Mouse (Mus musculus): ENCODE results near the gene Npm3. TPM values are rescaled to one million over a fixed set of nuclear protein-coding genes. Genes with fewer than 3 reads are reported as not detected.

Gene Npm3
- polyA plus RNA-seq (2014; fragmentation: Illumina TruSeq; extraction: RNeasy Lipid Tissue Mini Kit (QIAGEN cat#74804); ENCODE audit: low read depth, low replicate concordance) = 18.1 TPM

DNA sequence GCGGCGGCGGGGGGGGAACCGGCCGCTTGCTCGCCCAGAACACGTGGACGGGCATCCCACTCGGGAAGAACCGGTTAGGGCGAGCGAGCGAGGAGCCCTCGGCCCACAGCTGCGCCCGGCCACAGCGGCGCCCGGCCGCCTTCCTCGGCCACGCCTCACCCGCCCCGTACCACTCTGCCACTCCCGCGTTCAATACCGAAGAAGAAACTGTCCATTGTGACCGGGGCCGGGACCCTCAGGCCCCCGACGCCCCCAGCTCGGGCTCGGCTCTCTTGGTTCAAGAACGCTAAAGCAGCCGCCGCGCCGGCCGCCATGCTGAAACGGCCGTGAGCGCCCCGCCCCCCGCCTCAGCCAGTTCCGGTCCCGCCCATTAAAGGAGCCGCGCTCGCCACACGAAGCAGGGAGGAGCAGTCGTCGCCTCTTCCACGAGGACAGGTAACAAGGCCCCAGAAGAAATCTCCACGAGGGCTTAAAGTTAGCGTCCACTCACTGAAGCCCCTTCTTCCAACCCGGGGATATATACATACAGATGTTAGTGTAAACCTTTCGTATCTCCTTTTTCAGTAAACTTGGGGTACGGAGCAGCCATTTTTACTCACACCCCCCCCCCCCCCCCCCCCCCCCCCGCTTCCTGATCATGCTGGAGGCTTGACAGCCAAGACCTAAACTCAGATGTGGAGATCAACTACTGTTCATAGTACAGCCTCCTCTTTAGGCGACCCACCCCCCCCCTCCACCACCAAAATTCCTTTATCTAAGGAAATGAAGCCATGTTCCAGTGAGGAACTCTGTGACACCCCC lies at the start of gene Npm3:
Npm3 (minus strand) TSS at position 349 of the 801 bp plus-strand sequence.

DNA sequence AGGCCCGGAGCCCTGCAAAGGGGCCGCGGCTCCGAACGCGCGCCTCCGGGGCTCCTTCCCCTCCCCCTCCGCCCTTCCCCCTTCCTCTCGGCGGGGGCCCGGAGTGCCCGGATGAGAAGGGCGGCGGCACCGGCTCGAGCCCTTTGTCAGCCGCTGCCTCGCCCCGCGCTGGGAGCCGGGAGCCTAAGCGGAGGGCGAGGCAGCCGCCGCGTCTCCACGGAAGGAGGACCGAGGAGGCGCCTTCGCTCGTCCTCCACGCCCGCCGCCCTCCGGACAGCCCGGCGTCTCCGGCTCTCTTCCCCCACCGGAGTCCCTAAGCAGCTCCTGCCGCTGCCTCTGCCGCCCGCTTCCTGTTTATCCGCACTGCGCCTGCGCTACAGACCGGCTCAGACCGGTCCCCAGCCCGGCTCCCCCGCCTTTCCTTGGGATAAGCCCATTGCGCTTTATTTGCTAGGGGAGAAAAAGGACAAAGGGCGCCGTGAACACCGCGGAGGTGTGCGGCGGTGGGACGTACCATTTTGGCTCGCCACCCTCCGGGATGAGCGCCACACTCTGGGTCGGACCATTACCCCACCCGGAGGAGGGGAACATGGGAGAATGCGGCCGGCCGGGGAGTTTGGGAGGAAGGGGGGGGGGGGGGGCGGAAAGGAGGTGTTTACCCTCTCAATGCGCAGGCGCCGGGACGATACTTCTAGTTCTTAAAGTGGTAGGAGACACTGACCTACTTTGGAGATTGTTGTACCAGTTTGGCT lies 34.0 kb upstream of the Npm3 start, which contains the start of gene Mgea5:
Mgea5 (minus strand) TSS at position 657 of the 752 bp plus-strand sequence.

DNA sequence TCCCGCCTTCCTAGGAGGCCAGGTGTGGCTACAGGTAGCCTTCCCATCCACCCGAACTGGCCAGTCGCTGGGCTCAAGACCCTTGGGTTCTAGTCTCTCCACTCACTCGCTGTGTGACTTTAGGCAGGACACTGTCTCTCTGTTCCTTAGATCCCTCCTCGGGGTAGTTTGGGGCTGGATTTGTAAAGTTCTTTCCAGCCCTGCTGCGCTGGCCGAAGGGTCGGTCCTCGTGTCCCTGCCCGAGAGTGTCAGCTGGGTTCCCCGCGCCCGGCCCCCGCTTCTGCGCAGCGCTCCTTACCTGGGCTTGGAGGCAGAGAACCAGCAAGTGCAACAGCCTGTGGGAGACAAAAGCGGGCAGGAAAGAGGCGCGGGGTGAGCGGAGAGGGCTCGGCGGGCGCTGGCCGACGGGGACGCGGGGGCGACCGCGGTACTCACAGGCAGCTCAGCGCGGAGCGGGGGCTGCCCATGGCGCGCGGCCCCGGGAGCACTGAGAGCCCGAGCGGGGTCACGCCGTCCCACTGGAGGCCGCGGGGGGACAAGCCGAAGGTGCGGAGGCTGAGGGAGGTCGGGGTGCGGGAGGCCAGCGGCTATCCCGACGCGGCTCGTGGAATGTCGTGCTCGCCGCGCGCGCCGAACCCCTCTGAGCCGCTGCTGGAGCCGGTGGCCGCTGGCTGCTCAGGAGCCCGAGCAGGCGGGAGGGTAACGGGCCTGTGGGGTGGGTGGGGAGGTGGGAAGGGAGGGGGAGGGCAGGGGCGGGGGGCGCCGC lies 7.0 kb downstream of the Npm3 start, which contains the start of gene Fgf8:
Fgf8 (minus strand) TSS at position 698 of the 766 bp plus-strand sequence.

Other genes starting within 250 kb of the Npm3 start
- not detected for gene Poll, start 189.1 kb downstream of the Npm3 start, polyA plus RNA-seq (2014; fragmentation: Illumina TruSeq; extraction: RNeasy Lipid Tissue Mini Kit (QIAGEN cat#74804); ENCODE audit: low read depth, low replicate concordance)
- 3.3 TPM for gene Gm17018, start 189.0 kb downstream of the Npm3 start, polyA plus RNA-seq (2014; fragmentation: Illumina TruSeq; extraction: RNeasy Lipid Tissue Mini Kit (QIAGEN cat#74804); ENCODE audit: low read depth, low replicate concordance)
- not detected for gene Fbxw4, start 89.3 kb downstream of the Npm3 start, polyA plus RNA-seq (2014; fragmentation: Illumina TruSeq; extraction: RNeasy Lipid Tissue Mini Kit (QIAGEN cat#74804); ENCODE audit: low read depth, low replicate concordance)
- gene Fgf8, start 6.7 kb downstream of the Npm3 start, polyA plus RNA-seq (2014; fragmentation: Illumina TruSeq; extraction: RNeasy Lipid Tissue Mini Kit (QIAGEN cat#74804); ENCODE audit: low read depth, low replicate concordance) = not detected
- 256 TPM for gene Mgea5, start 34.2 kb upstream of the Npm3 start, polyA plus RNA-seq (2014; fragmentation: Illumina TruSeq; extraction: RNeasy Lipid Tissue Mini Kit (QIAGEN cat#74804); ENCODE audit: low read depth, low replicate concordance)
- gene Kcnip2, start 66.5 kb upstream of the Npm3 start, polyA plus RNA-seq (2014; fragmentation: Illumina TruSeq; extraction: RNeasy Lipid Tissue Mini Kit (QIAGEN cat#74804); ENCODE audit: low read depth, low replicate concordance) = 1.0 TPM
- gene Armh3, start 248.9 kb upstream of the Npm3 start, polyA plus RNA-seq (2014; fragmentation: Illumina TruSeq; extraction: RNeasy Lipid Tissue Mini Kit (QIAGEN cat#74804); ENCODE audit: low read depth, low replicate concordance) = 22.2 TPM

Measured in sigmoid colon, adult 10 weeks (tissue).